Mouse (Mus musculus) frontal cortex, postnatal 14 days (tissue): ENCODE data around the gene Nmur1.
A peak's percentile ranks its signal among the peaks of the same experiment; 100 is the strongest.

Source experiments
- DNase-seq, 2 experiments: peaks; one replicate each; pipeline ENCODE4 v3.0.0; 2022; ENCODE audit warnings: low spot score in 2 of 2

Nmur1 gene

GRCm38 (mm10) chr1:86409476-86409875 is 16.6 kb downstream of the Nmur1 start:
- no peak for DNase-seq

DNA sequence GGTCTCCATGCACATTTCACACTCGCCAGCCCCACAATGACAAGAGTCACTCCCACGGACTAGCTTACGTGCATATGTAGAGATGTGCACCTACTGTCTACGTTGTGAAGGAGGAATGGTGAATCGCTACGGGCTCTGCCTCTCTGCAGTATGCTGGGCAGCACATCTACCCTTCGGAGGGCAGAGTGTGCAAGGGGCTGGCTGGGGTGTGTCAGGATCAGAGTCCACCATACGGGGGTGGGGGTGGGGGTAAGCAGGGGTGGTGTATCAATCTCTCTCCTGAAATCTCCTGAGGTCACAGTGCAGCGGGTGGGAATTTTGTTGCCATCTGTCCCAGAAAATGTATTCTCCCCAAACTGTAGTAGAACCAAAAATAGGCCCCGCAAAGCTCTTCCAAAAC is 17.5 kb downstream of the Nmur1 start:
- DNase-seq, result no peak

DNA sequence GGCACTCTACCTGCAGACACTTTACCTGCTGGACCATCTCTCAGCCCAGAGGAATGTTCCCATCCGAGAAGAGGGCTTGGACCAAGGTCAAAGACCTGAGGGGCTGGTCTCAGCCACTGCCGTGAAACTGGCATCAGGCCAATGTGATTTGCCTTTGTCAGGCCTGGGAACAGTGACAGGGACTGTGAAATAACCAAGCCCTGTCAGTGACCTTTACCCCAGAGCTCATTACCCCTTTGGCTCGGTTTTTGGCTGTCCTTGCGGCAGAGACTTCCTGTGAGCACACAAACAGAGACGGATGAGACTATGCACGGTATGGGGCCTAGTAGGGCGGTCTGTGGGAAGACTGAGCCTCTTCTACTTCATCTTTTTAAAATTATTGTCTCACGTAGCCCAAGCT is 19.1 kb downstream of the Nmur1 start:
- no peak for DNase-seq

- DNase-seq, result no peak
These were observed 19.7 kb downstream of the Nmur1 start for GRCm38 (mm10) chr1:86406313-86406712.

- no peak for DNase-seq
These were observed 21.2 kb downstream of the Nmur1 start for GRCm38 (mm10) chr1:86404834-86405233.

- no peak for DNase-seq
These were observed 25.8 kb downstream of the Nmur1 start for GRCm38 (mm10) chr1:86400096-86400754.

DNA sequence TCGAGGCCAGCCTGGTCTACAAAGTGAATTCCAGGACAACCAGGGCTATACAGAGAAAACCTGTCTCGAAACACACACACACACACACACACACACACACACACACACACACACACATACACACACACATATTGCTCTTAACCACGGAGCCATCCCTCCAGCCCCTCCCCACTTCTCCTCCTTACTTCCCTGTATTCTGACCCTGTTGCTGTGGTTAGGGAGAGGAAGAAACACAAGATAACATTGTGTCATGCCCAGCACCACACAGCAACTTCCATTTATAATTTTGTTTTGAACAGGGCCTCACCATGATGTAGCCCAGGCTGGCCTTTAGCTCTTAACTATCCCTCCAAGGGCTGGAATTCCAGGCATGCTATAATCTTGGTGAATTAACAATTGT is 26.7 kb downstream of the Nmur1 start:
- DNase-seq, result no peak

DNA sequence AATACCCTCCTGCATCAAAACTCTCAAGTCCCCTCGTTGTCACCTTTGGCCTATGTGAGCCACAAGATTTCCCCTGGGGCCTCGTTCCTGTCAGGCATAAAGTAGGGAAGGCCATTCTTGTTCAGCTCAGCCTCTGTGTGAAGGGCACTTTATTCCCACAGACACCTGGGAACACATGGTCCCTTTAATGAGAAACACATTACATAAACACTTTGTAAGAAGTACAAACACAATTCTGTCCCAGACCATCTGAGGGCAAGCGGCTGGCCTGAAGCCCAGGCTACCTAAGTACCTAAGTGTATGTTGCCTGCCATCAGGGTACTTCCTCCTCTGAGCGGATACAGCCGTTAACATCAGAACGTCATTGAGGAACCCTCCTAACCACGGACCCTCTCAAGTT is 27.8 kb downstream of the Nmur1 start:
- DNase-seq, result no peak

GRCm38 (mm10) chr1:86397621-86398020 is 28.4 kb downstream of the Nmur1 start:
- no peak for DNase-seq

DNA sequence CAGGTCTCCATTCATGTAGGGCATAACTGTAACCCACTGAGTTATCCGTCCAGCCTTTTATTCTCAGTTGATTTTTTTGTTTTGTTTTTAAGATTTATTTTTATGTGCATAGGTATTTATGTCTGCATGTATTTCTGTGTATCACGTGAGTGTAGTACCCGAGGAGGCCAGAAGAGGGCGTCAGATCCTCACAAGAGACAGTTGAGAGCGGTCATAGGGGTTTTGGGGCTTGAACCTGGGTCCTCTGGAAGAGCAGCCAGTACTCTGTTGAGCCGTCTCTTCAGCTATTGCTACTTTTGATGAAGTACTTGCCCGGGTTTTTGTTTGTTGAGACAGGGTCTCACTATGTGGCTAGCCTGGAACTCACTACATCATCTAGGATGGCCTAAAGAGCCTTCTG is 30.1 kb downstream of the Nmur1 start:
- DNase-seq, result no peak

DNA sequence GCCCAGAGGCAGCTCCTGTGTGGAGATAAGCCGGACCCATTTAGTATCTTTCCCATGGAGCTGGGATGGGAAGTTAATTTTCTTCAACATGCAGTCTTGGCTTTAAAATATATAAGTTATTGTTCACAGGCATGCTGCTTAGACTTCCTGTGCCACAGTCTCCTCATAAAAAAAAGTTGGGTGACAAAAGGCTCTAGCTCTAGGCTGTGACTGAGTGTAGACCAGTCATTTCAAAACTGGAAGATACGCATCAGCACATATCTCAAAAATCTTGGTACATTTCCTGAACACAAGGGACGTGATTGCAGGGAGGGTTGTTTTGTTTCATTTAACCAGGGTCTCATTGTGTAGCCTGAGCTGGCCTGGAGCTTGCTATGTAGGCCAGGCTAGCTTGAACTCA is 31.8 kb downstream of the Nmur1 start:
- no peak for DNase-seq

- no peak for DNase-seq
These were observed 32.8 kb downstream of the Nmur1 start for GRCm38 (mm10) chr1:86393219-86393618.

DNA sequence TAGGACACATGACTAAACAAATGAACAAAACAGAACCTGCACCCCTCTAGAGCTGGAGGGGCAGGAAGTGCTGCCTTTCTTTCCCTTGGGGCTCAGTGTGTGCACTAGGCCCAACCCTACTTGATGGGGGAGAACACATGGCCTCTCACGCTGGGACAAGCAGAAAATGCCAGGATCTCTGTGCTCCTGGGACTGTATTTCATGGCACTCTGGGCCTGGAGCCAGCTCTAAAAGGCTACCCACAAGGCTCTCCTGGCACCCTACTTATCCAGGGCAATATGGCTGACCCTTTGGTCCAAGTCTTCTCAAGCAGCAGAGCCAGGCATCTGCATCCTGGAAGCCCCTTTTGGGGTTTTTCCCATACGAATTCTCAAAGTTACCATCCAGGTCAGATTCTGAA is 34.6 kb downstream of the Nmur1 start:
- DNase-seq, result no peak

- DNase-seq, result peak; percentile 36 to 69
These were observed 36.8 kb downstream of the Nmur1 start for GRCm38 (mm10) chr1:86389230-86389629.

DNA sequence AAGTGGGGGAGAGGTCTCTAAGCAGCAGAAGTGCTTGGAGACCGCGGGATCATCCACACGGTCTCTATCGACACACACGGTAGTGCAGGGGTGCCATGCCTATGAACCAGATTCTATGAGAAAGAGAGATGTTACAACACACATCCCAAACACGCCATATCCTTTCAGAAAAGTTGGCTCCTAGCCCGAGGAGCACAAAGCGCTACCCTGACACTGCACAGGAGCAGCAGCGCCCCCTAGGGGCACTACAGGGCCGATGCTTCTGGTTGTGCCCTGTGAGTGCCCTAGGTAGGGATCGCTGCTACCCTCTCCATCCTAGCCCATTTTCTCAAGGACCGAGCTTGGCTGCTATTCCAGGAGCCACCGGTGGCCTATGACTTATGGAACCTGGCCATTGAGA is 45.0 kb downstream of the Nmur1 start:
- DNase-seq, result no peak

DNA sequence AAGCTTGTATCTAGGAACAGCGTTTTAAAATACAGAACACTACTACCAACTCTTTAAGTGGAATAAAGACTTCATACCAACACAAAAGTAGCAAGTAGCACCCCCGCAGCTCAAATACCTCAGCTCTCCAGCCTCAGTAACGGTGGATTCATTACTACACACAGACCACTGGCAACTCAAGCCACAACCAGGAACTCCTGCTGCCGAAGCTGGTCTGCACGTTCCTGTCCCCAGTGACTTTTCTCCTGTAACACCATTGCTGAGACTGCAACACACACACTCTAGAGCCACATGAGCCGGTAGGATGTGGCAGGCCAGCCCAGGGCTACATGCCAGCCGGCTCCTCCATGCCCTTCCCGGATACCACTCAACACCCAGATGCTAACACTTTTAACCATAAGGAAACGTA is 46.9 kb downstream of the Nmur1 start:
- DNase-seq, result peak in 1 of 2 experiments; percentile 38

DNA sequence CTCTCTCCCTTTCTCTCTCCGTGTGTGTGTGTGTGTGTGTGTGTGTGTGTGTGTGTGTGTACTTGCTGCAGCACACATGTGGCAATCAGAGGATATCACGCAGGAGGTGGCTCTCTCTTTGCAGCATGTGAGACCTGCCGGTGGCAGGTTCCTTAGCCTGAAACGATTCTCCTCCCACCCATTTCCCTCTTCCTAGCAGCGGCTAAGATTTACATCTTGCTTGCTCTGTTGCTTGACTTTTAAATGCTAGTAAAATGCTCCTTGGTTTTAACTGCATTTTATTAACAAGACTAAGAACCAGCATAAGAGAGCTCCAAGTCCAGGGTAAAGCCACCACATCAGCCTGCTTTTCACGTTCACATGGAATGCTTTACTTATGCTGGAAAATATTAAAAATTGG is 47.4 kb downstream of the Nmur1 start:
- no peak for DNase-seq

DNA sequence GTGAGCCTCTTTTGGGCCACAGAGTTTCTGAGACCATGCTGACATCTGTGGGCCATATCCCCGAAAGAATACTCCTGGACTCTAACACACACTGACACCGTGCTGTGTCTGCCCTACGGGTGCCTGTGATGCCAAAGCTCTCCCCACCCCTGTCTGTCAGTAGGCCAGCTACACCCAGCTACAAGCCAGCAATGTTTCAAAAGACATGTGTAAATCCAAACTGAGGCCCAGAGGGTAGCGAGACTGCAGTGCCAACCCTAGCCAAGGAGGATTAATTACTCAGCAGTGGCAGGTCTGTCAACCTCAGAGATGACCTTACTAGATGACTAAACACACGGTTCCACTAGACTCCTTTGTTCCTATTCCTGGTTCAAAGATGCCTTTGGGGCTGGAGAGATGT is 49.7 kb downstream of the Nmur1 start:
- DNase-seq, result no peak

GRCm38 (mm10) chr1:86371997-86372396 is 54.0 kb downstream of the Nmur1 start:
- DNase-seq, result peak in 1 of 2 experiments; percentile 50

GRCm38 (mm10) chr1:86368086-86368485 is 57.9 kb downstream of the Nmur1 start:
- DNase-seq, result no peak

- no peak for DNase-seq
These were observed 62.4 kb downstream of the Nmur1 start for GRCm38 (mm10) chr1:86363671-86364070.

DNA sequence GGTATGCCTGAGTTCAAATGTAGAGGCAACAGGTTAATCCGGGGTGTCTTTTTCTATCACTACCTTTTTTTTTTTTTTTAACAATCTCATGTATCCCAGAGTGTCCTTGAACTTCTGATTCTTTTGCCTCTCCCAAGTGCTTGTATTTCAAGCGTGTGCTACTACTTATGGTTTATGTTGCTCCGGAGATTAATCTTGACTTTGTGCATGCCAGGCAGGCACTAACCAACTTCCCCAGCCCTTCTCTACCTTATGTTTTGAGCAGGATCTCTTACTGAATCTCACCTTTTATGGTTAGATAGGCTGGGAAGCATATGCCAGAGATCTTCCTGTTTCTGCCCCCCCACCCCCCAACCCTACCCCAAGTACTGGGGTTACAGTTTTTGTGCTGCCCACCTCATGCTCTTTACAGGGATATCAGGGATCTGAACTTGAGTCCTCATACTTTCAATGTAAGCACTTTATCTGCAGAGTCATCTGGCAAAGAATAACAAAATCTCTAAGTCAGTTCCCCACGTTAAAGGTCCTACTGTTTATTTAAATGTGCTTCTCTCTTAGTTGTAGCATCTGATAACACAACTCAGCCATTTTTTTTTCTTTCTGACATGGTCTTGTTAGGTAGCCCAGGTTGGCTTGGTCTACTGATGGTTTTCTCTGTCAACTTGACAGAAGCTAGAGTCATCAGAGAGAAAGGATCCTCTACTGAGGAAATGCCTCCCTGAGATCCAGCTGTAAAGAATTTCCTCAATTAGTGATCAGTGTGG is 64.0 kb downstream of the Nmur1 start:
- no peak for DNase-seq

- no peak for DNase-seq
These were observed 65.6 kb downstream of the Nmur1 start for GRCm38 (mm10) chr1:86360441-86360840.

GRCm38 (mm10) chr1:86359798-86360179 is 66.2 kb downstream of the Nmur1 start:
- DNase-seq, result no peak
